Mouse (Mus musculus) brain, embryonic 14.5 days (tissue): Measurements from ENCODE around the gene H6pd. TPM values are rescaled to one million over a fixed set of nuclear protein-coding genes. Genes with fewer than 3 reads are reported as not detected.

Experiments
- DNase-seq: peaks from one replicate; pipeline ENCODE4 v3.0.0-alpha.2; 2011; ENCODE audit warnings: low read depth
- CTCF ChIP-seq: fragments of 200-500 bp; IDR thresholded peaks from 2 replicates; pipeline ENCODE4 v1.5.1; 2012; ENCODE audit warnings: inconsistent platforms, mild to moderate bottlenecking, moderate library complexity, borderline replicate concordance; ENCODE audit not compliant: insufficient read depth, insufficient read length; ENCODE audit errors: extremely low read depth
- POLR2A ChIP-seq: fragments of 200-500 bp; IDR thresholded peaks from 2 replicates; pipeline ENCODE4 v1.6.1; 2012; ENCODE audit warnings: mild to moderate bottlenecking, inconsistent platforms, borderline replicate concordance; ENCODE audit not compliant: poor library complexity, insufficient read depth, insufficient read length, severe bottlenecking; ENCODE audit errors: extremely low read depth
- polyA plus RNA-seq: library from polyadenylated mRNA; depleted of rRNA; stranded (reverse); fragments of >200 nt; gene quantifications from 2 replicates; pipeline ENCODE4 v1.2.3, GENCODE M21; 2012

The H6pd gene
- polyA plus RNA-seq, 1 experiment = 5.8 TPM

DNA sequence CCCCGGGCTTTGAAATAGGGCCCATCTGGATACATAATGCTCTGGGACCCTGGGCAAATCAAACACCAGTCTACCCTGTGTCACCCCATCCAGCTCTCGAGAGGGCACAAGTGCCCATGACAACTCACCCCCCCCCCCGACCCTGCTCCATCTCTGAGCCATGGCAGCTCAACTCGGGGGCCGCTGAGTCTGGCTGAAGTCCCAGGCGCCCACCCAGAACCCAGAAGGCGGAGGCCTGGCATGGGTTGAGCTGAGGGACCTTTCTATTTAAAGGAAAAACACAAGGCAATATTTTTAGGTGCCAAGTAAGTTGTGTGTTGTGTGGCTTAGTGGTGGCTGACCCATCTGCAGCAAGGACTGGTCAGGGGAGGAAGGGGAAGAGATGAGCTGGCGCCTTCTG, 44.5 kb downstream of the H6pd start:
- no peak for DNase-seq
- TF ChIP-seq CTCF = no peak

GRCm38 (mm10) chr4:149960391-149960790, 48.4 kb downstream of the H6pd start:
- DNase-seq = no peak
- TF ChIP-seq CTCF (no peak), POLR2A (no peak)

- no peak for DNase-seq
- TF ChIP-seq POLR2A (no peak), CTCF (no peak)
Observed at GRCm38 (mm10) chr4:149959816-149960215, 49.0 kb downstream of the H6pd start.

- TF ChIP-seq POLR2A = no peak
- peak; percentile 89 for TF ChIP-seq CTCF
- DNase-seq = peak; percentile 88
Observed at GRCm38 (mm10) chr4:149958566-149958965, 50.3 kb downstream of the H6pd start.

DNA sequence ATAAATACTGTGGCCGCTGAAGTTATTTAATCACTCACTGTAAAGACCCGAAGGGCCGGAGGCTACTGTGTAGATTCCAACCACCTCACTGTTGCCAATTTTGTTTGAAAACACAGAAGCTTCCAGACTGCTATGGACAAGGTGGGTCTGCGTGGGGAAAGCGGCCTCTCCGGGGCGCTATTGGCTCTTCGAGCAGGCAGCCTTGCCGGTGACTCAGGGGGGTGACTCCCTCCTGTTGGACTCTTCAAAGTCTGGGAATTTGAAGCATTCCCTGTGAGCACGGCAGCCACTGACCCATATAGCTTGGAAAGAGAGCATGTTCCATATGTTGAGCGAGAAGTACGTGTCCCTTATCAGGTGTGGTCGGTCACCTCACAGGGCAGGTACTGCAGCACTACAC, 52.8 kb downstream of the H6pd start:
- TF ChIP-seq POLR2A = no peak
- no peak for TF ChIP-seq CTCF
- DNase-seq = no peak

GRCm38 (mm10) chr4:149955631-149956030, 53.2 kb downstream of the H6pd start:
- no peak for DNase-seq
- TF ChIP-seq CTCF (no peak), POLR2A (no peak)

DNA sequence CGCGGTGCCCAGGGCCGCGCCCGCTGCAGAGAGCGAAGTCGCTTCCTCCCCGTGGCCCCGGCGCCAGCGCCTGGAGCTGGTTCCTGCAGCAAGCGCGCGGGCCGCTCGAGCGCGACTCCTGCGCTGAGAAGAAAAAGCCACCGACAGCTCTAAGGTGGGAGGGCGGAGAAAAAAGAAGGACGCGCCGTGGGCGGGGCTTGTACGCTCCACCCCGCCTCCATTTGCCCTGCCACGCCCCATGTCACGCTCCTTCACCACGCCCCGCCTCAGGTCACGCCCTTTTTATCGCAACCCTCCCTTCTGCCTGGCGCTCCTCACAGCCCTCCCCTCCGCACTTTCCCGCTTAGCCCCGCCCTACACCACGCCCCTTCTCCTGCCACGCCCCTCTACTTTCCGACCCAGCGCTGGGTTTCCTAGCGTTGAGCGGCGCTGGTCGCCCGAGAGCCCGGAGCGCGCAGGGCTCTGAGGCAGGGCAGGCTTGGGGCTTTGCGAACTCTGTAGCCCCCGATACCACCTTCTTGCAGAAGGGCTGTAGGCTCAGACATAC, 53.9 kb downstream of the H6pd start, which contains the start of gene Spsb1:
Gene Spsb1, minus strand, starts transcription at position 151 of the 547 bp plus-strand sequence.
- TF ChIP-seq CTCF = no peak
- peak; percentile 80 for TF ChIP-seq POLR2A

GRCm38 (mm10) chr4:149953621-149954481, 55.0 kb downstream of the H6pd start:
- TF ChIP-seq POLR2A (no peak), CTCF (no peak)
- peak; percentile 82 for DNase-seq

More for the DNA sequence above, 53.9 kb downstream of the H6pd start, which contains the start of gene Spsb1:
- peak; percentile 97 for DNase-seq

GRCm38 (mm10) chr4:149952201-149952600, 56.6 kb downstream of the H6pd start:
- no peak for TF ChIP-seq POLR2A
- DNase-seq = peak; percentile 58

DNA sequence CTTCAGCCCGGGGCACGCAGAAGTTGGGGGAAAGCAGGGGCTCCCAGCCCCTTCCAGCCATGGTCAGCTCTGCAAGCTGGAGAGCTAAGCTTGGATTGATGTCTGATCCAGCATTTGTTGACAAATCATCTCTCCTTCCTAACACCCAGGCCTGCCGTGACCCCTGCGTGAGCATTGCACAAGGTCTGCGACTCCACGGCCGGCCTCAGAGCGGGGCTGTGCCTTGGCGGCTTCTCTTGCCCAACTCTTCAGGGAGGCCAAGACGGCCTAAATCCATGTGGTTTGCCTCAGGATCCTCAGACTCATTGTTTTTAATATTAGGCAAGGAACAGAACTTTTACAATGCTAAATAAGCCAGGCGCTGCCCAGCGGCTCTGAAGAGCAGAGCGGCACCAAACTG, 57.6 kb downstream of the H6pd start:
- no peak for DNase-seq
- TF ChIP-seq CTCF (no peak), POLR2A (no peak)

DNA sequence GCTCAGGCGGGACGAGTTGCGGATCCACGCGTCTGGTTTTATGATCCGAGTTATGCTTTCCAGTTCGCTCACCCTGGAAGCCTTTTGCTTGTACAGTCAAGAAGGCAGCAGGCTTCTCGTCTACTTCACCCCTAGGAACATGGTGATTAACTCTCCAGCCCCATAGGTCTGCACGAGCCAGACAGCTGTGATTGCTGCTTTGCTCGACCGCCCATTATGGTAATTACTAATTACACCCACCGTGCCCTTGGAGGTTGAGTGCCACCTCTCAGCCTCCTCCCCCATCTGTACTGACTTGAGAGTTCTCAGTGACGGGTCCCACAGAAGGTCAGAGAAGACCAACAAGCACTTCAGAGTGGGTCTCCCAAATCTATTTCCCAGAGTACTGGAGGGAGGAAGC, 59.1 kb downstream of the H6pd start:
- no peak for TF ChIP-seq CTCF
- no peak for TF ChIP-seq POLR2A
- DNase-seq = no peak

DNA sequence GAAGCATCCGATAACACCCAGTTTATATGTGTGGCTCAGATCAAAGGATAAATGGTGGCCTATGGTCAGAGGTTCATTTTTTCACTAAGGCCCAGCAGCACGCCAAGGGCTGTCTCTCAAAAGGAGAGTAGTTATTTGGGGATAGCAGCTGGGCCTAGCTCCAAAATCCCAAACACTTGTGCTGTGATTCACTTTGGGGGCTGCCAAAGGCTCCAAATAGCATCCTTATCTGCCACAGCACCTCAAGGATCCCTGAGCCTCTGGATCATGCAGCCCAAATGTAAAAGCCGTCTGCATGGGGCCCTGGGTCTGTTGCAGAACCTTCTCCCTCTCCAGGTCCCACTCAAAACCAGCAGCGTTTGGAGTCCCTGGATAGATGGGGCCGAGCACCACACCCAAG, 60.7 kb downstream of the H6pd start:
- DNase-seq = no peak
- TF ChIP-seq CTCF = no peak
- TF ChIP-seq POLR2A = no peak
